Mouse (Mus musculus) gastrocnemius, adult 18-20 months (tissue): ENCODE measurements around the gene Syndig1l. TPM values are rescaled to one million over a fixed set of nuclear protein-coding genes. Genes with fewer than 3 reads are reported as not detected.
A peak's percentile ranks its signal among the peaks of the same experiment; 100 is the strongest.

Experiments
- DNase-seq: peaks from one replicate; pipeline ENCODE4 v3.0.0; 2021; ENCODE audit warnings: low spot score
- total RNA-seq, 2 experiments: library from RNA; stranded (reverse); gene quantifications; 2 replicates each; pipeline ENCODE4 v1.2.3; 2021

The Syndig1l gene
- total RNA-seq, 2 experiments from 2014 or later: not detected

GRCm38 (mm10) chr12:84674666-84675526 lies 23.7 kb downstream of the Syndig1l start:
- no peak for DNase-seq

- DNase-seq: no peak
These were observed 27.0 kb downstream of the Syndig1l start for GRCm38 (mm10) chr12:84671646-84672045.

GRCm38 (mm10) chr12:84670555-84670954 lies 28.1 kb downstream of the Syndig1l start:
- DNase-seq: no peak

- peak; percentile 56 for DNase-seq
These were observed 44.7 kb downstream of the Syndig1l start for GRCm38 (mm10) chr12:84653912-84654311.

- DNase-seq: no peak
These were observed 48.4 kb downstream of the Syndig1l start for GRCm38 (mm10) chr12:84650234-84650633.

- DNase-seq: no peak
These were observed 58.0 kb downstream of the Syndig1l start, which contains the start of gene Vrtn for GRCm38 (mm10) chr12:84640654-84641053. TSS of gene Vrtn (plus strand) at chr12:84641019.

GRCm38 (mm10) chr12:84640253-84640652 lies 58.4 kb downstream of the Syndig1l start:
- no peak for DNase-seq

GRCm38 (mm10) chr12:84631867-84632266 lies 66.8 kb downstream of the Syndig1l start:
- no peak for DNase-seq

Other genes starting within 250 kb of the Syndig1l start
- gene Aldh6a1, start 247.8 kb downstream of the Syndig1l start, total RNA-seq: 100 to 1,000 TPM; 117 to 121 TPM
- gene Lin52, start 247.4 kb downstream of the Syndig1l start, total RNA-seq: 1 to 10 TPM; 7.4 to 9.2 TPM
- not detected for gene Vsx2, start 129.1 kb downstream of the Syndig1l start, total RNA-seq
- 1 to 10 TPM; 4.9 to 5.1 TPM for gene Abcd4, start 81.4 kb downstream of the Syndig1l start, total RNA-seq
- gene Vrtn, start 57.8 kb downstream of the Syndig1l start, total RNA-seq: not detected
- 10 to 100 TPM; 14.8 to 15.8 TPM for gene Npc2, start 74.3 kb upstream of the Syndig1l start, total RNA-seq
- gene Isca2, start 74.4 kb upstream of the Syndig1l start, total RNA-seq: 10 to 100 TPM; 46.8 to 48.2 TPM
- 1 to 10 TPM; 2.6 to 3.1 TPM for gene Ltbp2, start 177.7 kb upstream of the Syndig1l start, total RNA-seq